Mouse (Mus musculus) megakaryocyte, embryonic 14.5 days (primary cell): ENCODE results near the gene 1700024P04Rik. TPM values are rescaled to one million over a fixed set of nuclear protein-coding genes. Genes with fewer than 3 reads are reported as not detected.

Source experiments
- H3K27me3 ChIP-seq: replicated peaks from 2 replicates; pipeline ENCODE3; 2012; ENCODE audit warnings: inconsistent platforms
- H3K36me3 ChIP-seq: replicated peaks from 2 replicates; pipeline ENCODE3; 2012; ENCODE audit warnings: low read length, inconsistent platforms, mixed read lengths
- H3K4me1 ChIP-seq: 2 replicates; pipeline ENCODE4 v1.6.1; 2012; ENCODE audit warnings: inconsistent platforms
- H3K4me3 ChIP-seq: replicated peaks from 2 replicates; pipeline ENCODE3; 2012; ENCODE audit warnings: moderate library complexity, mild to moderate bottlenecking, inconsistent platforms
- H3K9me3 ChIP-seq: 2 replicates; pipeline ENCODE4 v1.6.1; 2012; ENCODE audit warnings: inconsistent platforms
- FLI1 ChIP-seq: IDR thresholded peaks from 2 replicates; pipeline ENCODE4 v1.6.1; 2012; ENCODE audit warnings: low read length, inconsistent platforms, mixed read lengths
- GATA1 ChIP-seq: IDR thresholded peaks from 3 replicates; pipeline ENCODE4 v1.6.1; 2012; ENCODE audit warnings: mixed read lengths, low read length, inconsistent platforms, borderline replicate concordance
- polyA plus RNA-seq: library from polyadenylated mRNA; stranded (reverse); fragments of >175 nt; gene quantifications from 2 replicates; pipeline ENCODE4 v1.2.3, GENCODE M21; 2012; ENCODE audit warnings: low replicate concordance; ENCODE audit not compliant: insufficient read depth

1700024P04Rik gene
- polyA plus RNA-seq = not detected in 2 replicates

DNA sequence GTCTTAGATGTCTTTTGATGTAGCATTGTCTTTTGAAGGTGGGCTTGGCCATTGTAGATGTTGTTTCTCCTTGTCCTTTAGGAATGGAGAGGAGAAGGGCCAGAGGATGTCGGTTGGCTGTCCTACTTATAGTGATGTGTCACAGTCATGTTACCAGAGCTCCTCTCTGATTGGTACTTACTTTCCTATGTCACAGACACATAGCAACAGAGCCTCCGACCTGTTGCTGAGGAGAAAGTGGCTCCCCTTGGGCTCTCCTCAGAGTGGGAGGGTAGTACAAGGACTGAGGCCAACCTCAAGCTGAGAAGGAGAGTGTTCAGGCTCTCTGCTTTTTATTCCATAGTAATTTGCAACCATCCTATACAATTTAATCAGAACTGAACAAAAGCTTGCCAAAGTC lies at the start of gene 1700024P04Rik:
1700024P04Rik (minus strand) TSS at position 101 of the 400 bp plus-strand sequence.
- H3K4me1 ChIP-seq = 0 out of 2 replicates have a peak, but pooled peaks cover 4% of the 10 kb centered on the region
- H3K4me3 ChIP-seq = no peak within 1 kb of the TSS

GRCm38 (mm10) chr13:99031223-99032216 lies 47.2 kb upstream of the 1700024P04Rik start:
- H3K4me3 ChIP-seq = no peak overlapping the region
- peaks cover 44% of the 10 kb centered on the region for H3K4me1 ChIP-seq
- TF ChIP-seq GATA1 = no peak
- no peak for TF ChIP-seq FLI1
- H3K36me3 ChIP-seq = no peaks in the 10 kb centered on the region
- no peaks in the 10 kb centered on the region for H3K27me3 ChIP-seq
- peaks cover 5% of the 10 kb centered on the region for H3K9me3 ChIP-seq

More for the DNA sequence above, at the start of gene 1700024P04Rik:
- Histone ChIP-seq H3K36me3 (no peaks in the 10 kb centered on the region), H3K27me3 (no peaks in the 10 kb centered on the region), H3K9me3 (no peaks in the 10 kb centered on the region)
- TF ChIP-seq FLI1 = no peak
- TF ChIP-seq GATA1 = no peak

GRCm38 (mm10) chr13:99030579-99031200 lies 46.3 kb upstream of the 1700024P04Rik start:
- H3K9me3 ChIP-seq = no peaks in the 10 kb centered on the region
- peaks cover 44% of the 10 kb centered on the region for H3K4me1 ChIP-seq
- H3K36me3 ChIP-seq = no peaks in the 10 kb centered on the region
- no peak for TF ChIP-seq GATA1
- no peak for TF ChIP-seq FLI1
- no peaks in the 10 kb centered on the region for H3K27me3 ChIP-seq
- no peak overlapping the region for H3K4me3 ChIP-seq

- peaks cover 29% of the 10 kb centered on the region for H3K4me1 ChIP-seq
- peaks cover 6% of the 10 kb centered on the region; the same call in 1 of the 2 replicates for H3K9me3 ChIP-seq
- no peak overlapping the region for H3K4me3 ChIP-seq
- no peaks in the 10 kb centered on the region for H3K36me3 ChIP-seq
- no peaks in the 10 kb centered on the region for H3K27me3 ChIP-seq
- no peak for TF ChIP-seq GATA1
- no peak for TF ChIP-seq FLI1
Observed at GRCm38 (mm10) chr13:99025268-99025667, 40.9 kb upstream of the 1700024P04Rik start.

GRCm38 (mm10) chr13:99022036-99022435 lies 37.7 kb upstream of the 1700024P04Rik start:
- no peaks in the 10 kb centered on the region for H3K27me3 ChIP-seq
- peaks cover 25% of the 10 kb centered on the region for H3K4me1 ChIP-seq
- H3K36me3 ChIP-seq = no peaks in the 10 kb centered on the region
- peaks cover 8% of the 10 kb centered on the region; the same call in 1 of the 2 replicates for H3K9me3 ChIP-seq
- TF ChIP-seq GATA1 (no peak), FLI1 (no peak)
- H3K4me3 ChIP-seq = no peak overlapping the region

DNA sequence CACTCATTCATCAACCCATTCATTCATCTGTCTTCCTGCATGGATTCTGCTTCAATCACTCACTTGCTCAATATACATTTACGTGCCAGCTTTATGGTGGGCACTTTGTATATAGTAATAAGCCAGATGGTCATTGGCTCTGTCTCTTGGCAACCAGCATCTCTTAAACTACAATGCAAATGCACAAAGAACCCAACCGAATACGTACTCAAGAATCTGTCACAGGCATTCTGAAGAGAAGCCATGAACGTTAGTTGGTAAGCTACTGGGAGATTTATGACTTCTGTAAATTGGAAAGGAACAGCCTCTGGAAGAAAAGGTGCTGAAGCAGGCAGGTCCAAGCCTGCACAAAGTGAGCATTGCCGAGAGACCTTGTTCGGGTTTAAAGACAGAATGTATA lies 36.8 kb upstream of the 1700024P04Rik start:
- H3K4me3 ChIP-seq = no peak overlapping the region

GRCm38 (mm10) chr13:99019831-99020669 lies 35.7 kb upstream of the 1700024P04Rik start:
- no peak for TF ChIP-seq FLI1
- TF ChIP-seq GATA1 = no peak
- Histone ChIP-seq H3K4me3 (peak overlapping the region; percentile 62), H3K36me3 (no peaks in the 10 kb centered on the region)

More for the DNA sequence above, 36.8 kb upstream of the 1700024P04Rik start:
- Histone ChIP-seq H3K36me3 (no peaks in the 10 kb centered on the region), H3K9me3 (peaks cover 8% of the 10 kb centered on the region; the same call in 1 of the 2 replicates), H3K4me1 (peaks cover 25% of the 10 kb centered on the region), H3K27me3 (no peaks in the 10 kb centered on the region)
- TF ChIP-seq FLI1 = no peak
- TF ChIP-seq GATA1 = no peak

GRCm38 (mm10) chr13:99018526-99019201 lies 34.3 kb upstream of the 1700024P04Rik start:
- TF ChIP-seq GATA1 = no peak
- TF ChIP-seq FLI1 = no peak
- H3K27me3 ChIP-seq = peaks cover 2% of the 10 kb centered on the region
- no peak overlapping the region for H3K4me3 ChIP-seq
- H3K4me1 ChIP-seq = peaks cover 25% of the 10 kb centered on the region
- no peaks in the 10 kb centered on the region for H3K36me3 ChIP-seq
- H3K9me3 ChIP-seq = 0 out of 2 replicates have a peak, but pooled peaks cover 2% of the 10 kb centered on the region

More at GRCm38 (mm10) chr13:99019831-99020669, 35.7 kb upstream of the 1700024P04Rik start:
- Histone ChIP-seq H3K27me3 (no peaks in the 10 kb centered on the region), H3K9me3 (peaks cover 8% of the 10 kb centered on the region; the same call in 1 of the 2 replicates), H3K4me1 (peaks cover 25% of the 10 kb centered on the region)

DNA sequence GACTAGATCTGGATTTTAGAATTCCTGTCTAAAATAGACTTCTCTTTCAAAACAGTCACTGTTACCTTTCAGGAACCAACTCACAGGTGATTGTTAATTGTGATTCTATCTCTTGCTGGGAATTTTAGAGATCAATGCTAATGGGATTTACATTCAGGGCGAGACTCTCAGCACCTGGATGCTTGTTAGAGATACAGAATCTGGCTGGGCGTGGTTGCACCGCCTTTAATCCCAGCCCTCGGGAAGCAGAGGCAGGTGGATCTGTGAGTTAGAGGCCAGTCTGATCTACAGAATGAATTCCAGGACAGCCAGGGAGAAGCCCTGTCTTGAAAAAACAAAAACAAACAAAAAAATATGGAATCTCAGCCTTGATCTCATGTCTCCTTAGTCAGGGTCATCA lies 32.3 kb upstream of the 1700024P04Rik start:
- TF ChIP-seq GATA1 (no peak), FLI1 (no peak)
- H3K4me3 ChIP-seq = no peak overlapping the region
- 0 out of 2 replicates have a peak, but pooled peaks cover 2% of the 10 kb centered on the region for H3K9me3 ChIP-seq
- no peaks in the 10 kb centered on the region for H3K36me3 ChIP-seq
- peaks cover 25% of the 10 kb centered on the region for H3K4me1 ChIP-seq
- H3K27me3 ChIP-seq = peaks cover 2% of the 10 kb centered on the region
